Mouse (Mus musculus): ENCODE results near the gene Hnrnpab. TPM values are rescaled to one million over a fixed set of nuclear protein-coding genes. Genes with fewer than 3 reads are reported as not detected.
A peak's percentile ranks its signal among the peaks of the same experiment; 100 is the strongest.
"Not testable (repeated sequence)": the region's sequence is repeated elsewhere in the genome, so short reads cannot be mapped to it uniquely, and the experiment has no call there.

Gene Hnrnpab
- polyA plus RNA-seq, 1 experiment from 2014 or later: 152 TPM

DNA sequence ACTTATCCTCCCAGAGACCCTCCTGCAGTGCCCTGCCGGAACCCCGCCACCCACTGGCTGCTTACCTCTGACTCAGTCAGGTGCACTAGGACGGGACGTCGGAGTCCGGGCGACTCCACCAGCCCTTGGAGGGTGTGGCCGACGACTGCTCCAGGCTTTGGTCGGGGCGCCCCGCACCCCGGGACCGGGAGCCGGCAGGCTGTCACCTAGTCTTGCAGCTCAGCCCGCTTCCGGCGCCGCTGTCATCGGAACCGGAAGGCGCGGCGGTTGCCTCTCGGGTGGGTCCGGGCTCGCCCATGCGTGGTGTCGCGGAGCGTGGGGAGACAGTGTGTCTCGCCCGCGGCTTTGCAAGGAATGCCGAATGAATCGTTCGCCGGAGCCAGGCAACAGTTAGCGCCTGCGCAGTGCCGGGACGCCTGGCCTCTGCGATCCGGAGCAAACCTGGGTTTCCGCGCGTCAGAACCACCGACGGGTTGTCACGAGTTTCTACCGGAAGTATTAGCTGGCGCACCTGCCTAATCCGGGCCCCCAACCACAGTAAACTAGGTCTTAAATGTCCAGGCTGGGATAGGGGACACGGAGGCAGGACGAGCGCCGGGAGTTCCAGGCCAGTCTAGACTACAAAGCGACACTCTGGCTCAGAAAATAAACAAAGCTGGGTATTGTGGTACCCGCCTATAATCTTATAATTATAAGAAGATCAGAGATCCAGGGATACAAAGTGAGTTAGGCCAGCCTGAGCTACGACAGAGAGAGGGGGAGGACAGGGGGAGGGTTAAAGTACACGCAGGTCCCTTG, 29.1 kb upstream of the Hnrnpab start, which contains the start of gene Rmnd5b:
Gene Rmnd5b, minus strand, starts transcription at position 372 of the 798 bp plus-strand sequence.
- DNase-seq (ENCODE audit: low spot score) (peak; percentile 93), ATAC-seq (peak; percentile 83)
- TF ChIP-seq EP300 (IDR thresholded peaks at IDR 0.05) (peak; percentile 55), CTCF (IDR thresholded peaks at IDR 0.05) (peak; percentile 38)
- Histone ChIP-seq H3K9me3 (ENCODE audit: low read length) (no peaks in the 10 kb centered on the region), H3K4me3 (ENCODE audit: low read depth, low read length) (peak within 1 kb of the TSS; percentile 69), H3K4me1 (ENCODE audit: insufficient read depth, low read depth, low read length) (peaks cover 6% of the 10 kb centered on the region), H3K27ac (ENCODE audit: low read length) (peak within 1 kb of the TSS; percentile 91), H3K4me2 (replicated peaks; ENCODE audit: low read depth, low read length) (peak within 1 kb of the TSS; percentile 79), H3K36me3 (ENCODE audit: insufficient read depth, low read length) (no peaks in the 10 kb centered on the region), H3K27me3 (replicated peaks; ENCODE audit: insufficient read depth, low read length) (no peaks in the 10 kb centered on the region), H3K9ac (replicated peaks; ENCODE audit: low read depth) (peak within 1 kb of the TSS; percentile 57)
- under 1% methylated on average over 53 of the region's 61 CpGs for WGBS

DNA sequence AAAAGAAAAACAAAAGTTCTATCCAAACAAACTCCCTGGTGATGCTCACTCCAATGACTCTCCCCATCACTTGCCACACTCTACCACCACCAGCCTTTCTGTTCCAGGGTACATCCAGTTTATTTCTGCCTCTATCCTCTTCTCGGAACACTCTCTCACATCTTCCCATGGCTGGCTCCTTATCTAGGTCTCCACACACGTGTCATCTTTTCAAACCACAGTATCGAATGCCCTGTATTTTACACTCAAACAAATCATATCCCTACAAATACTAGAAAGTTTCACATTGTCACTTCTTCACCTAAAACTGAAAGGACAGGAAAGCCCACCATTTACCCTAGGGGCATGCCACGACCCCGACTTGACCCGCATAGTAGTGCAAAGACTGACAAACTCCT, 28.5 kb upstream of the Hnrnpab start:
- Histone ChIP-seq H3K9me3 (ENCODE audit: low read length) (no peaks in the 10 kb centered on the region), H3K4me2 (replicated peaks; ENCODE audit: low read depth, low read length) (peak overlapping the region; percentile 79), H3K27ac (ENCODE audit: low read length) (peak overlapping the region; percentile 91), H3K4me3 (ENCODE audit: low read depth, low read length) (peak overlapping the region; percentile 69), H3K4me1 (ENCODE audit: insufficient read depth, low read depth, low read length) (peaks cover 6% of the 10 kb centered on the region; the same call in 1 of the 2 replicates), H3K9ac (replicated peaks; ENCODE audit: low read depth) (peak overlapping the region; percentile 57), H3K27me3 (replicated peaks; ENCODE audit: insufficient read depth, low read length) (no peaks in the 10 kb centered on the region), H3K36me3 (ENCODE audit: insufficient read depth, low read length) (no peaks in the 10 kb centered on the region)
- TF ChIP-seq EP300 (IDR thresholded peaks at IDR 0.05) (no peak), CTCF (IDR thresholded peaks at IDR 0.05) (no peak)
- DNase-seq (ENCODE audit: low spot score) (no peak), ATAC-seq (no peak)
- 7% methylated on average over 6 of the region's 6 CpGs for WGBS

DNA sequence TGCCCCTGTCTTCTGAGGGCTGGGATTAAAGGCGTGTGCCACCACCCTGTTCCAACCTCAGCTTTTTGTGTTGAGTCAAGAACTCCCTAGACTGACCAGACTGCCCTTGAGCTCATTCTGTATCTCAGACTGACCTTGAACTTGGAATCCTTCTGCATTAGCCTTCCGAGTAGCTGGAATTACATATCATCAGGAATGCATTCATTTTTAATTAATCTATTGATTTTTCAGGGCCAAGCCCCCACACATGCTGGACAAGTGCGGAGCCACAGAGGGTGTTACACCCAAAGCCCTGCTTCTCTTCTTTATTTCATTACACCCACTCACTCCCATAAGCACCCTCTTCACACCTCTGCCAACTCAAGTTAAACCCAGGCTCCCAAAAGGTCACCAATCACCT, 27.1 kb upstream of the Hnrnpab start:
- whole genome bisulfite sequencing: 85% methylated on average over 3 of the region's 3 CpGs
- no peak for DNase-seq (ENCODE audit: low spot score)
- Histone ChIP-seq H3K36me3 (ENCODE audit: insufficient read depth, low read length) (no peaks in the 10 kb centered on the region), H3K9ac (replicated peaks; ENCODE audit: low read depth) (no peak overlapping the region), H3K4me1 (ENCODE audit: insufficient read depth, low read depth, low read length) (peaks cover 6% of the 10 kb centered on the region; the same call in 1 of the 2 replicates), H3K4me3 (ENCODE audit: low read depth, low read length) (no peak overlapping the region), H3K4me2 (replicated peaks; ENCODE audit: low read depth, low read length) (no peak overlapping the region), H3K9me3 (ENCODE audit: low read length) (no peaks in the 10 kb centered on the region), H3K27ac (ENCODE audit: low read length) (no peak overlapping the region), H3K27me3 (replicated peaks; ENCODE audit: insufficient read depth, low read length) (no peaks in the 10 kb centered on the region)
- TF ChIP-seq EP300 (IDR thresholded peaks at IDR 0.05) (no peak), CTCF (IDR thresholded peaks at IDR 0.05) (no peak)
- ATAC-seq: no peak

DNA sequence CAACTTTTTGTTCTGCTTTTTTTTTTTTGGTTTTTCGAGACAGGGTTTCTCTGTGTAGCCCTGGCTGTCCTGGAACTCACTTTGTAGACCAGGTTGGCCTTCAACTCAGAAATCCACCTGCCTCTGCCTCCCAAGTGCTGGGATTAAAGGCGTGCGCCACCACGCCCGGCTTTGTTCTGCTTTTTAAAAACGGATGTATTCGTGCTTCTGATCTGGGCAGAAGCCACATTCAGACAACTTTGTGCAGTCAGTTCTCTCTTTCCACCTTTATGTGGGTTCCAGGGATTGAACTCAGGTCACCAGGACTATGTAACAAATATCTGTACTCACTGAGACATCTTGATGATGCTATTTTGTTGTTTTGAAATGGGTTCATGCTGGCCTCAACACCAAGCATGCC, 26.6 kb upstream of the Hnrnpab start:
- H3K4me2 ChIP-seq (replicated peaks; ENCODE audit: low read depth, low read length); H3K4me3 ChIP-seq (ENCODE audit: low read depth, low read length); H3K4me1 ChIP-seq (ENCODE audit: insufficient read depth, low read depth, low read length); DNase-seq (ENCODE audit: low spot score); H3K9ac ChIP-seq (replicated peaks; ENCODE audit: low read depth); H3K27me3 ChIP-seq (replicated peaks; ENCODE audit: insufficient read depth, low read length); ATAC-seq; H3K36me3 ChIP-seq (ENCODE audit: insufficient read depth, low read length); H3K9me3 ChIP-seq (ENCODE audit: low read length); H3K27ac ChIP-seq (ENCODE audit: low read length): not testable (repeated sequence)
- 93% methylated on average over 7 of the region's 7 CpGs for WGBS

DNA sequence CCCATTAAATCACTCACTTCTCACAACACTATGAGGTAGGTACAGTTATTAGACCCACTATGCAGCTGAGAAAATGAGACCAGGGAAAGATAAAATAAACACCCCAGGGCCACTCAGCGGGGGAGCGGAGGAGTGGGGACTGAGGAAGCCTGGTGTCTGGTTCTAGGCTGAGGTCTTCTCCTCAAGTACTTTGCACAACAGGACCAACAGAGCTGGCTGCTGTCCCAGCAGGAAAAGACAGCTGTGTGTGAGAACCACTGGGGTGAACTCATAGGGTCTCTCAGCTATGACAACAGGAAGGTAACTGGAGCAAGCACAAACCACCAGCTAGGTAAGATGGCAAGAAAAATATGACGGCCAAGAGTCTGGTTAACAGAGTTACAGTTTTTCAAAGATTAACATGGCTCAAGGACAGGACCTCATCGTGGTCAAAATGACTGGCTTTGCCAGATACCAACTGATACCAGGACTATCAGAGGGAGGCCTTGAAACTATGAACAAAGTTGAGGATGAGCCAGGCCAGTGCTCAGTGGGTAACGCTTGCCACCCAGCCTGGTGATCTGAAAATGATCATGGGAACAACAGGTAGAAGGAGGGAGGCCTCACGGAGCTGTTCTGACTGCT, 25.6 kb upstream of the Hnrnpab start:
- Histone ChIP-seq H3K9ac (replicated peaks; ENCODE audit: low read depth) (no peak overlapping the region), H3K9me3 (ENCODE audit: low read length) (no peaks in the 10 kb centered on the region), H3K4me1 (ENCODE audit: insufficient read depth, low read depth, low read length) (no peaks in the 10 kb centered on the region), H3K27ac (ENCODE audit: low read length) (peak overlapping the region; percentile 57; the same call in 1 of the 2 replicates), H3K36me3 (ENCODE audit: insufficient read depth, low read length) (peaks cover 7% of the 10 kb centered on the region; the same call in 1 of the 2 replicates), H3K27me3 (replicated peaks; ENCODE audit: insufficient read depth, low read length) (no peaks in the 10 kb centered on the region), H3K4me3 (ENCODE audit: low read depth, low read length) (no peak overlapping the region), H3K4me2 (replicated peaks; ENCODE audit: low read depth, low read length) (no peak overlapping the region)
- WGBS: 76% methylated on average over 6 of the region's 6 CpGs
- TF ChIP-seq EP300 (IDR thresholded peaks at IDR 0.05): no peak
- no peak for TF ChIP-seq CTCF (IDR thresholded peaks at IDR 0.05)
- DNase-seq (ENCODE audit: low spot score) (no peak), ATAC-seq (no peak)

DNA sequence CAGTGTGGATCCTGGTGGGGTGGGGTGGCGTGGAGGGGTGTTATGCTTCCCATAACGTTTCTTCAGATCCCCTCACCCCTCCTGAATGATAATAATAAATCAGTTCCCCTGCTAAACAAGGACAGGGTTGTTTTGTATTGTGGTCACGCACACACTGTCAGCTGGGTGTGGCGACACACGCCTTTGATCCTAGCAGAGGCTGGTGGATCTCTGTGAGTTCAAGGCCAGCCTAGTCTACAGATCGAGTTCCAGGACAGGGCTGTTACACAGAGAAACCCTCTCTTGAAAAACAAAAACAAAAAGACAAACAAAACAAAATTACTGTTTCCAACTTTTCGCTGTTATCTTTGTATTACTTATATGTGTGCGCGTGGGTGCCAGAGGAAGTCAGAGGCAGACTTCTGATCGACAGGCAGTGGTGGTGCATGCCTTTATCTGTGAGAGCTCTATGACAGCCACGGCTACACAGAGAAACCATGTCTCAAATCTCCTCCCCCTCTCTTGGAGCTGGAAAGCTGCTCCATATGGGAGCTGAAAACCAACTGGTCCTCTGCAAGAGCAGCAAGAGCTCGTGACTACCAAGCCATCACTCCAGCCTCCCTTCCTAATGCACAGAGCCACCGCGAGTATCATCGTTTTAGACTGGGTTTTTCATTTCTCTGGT, 23.1 kb upstream of the Hnrnpab start:
- H3K4me1 ChIP-seq (ENCODE audit: insufficient read depth, low read depth, low read length): no peaks in the 10 kb centered on the region
- H3K36me3 ChIP-seq (ENCODE audit: insufficient read depth, low read length): peaks cover 22% of the 10 kb centered on the region
- H3K4me3 ChIP-seq (ENCODE audit: low read depth, low read length): no peak overlapping the region
- H3K9ac ChIP-seq (replicated peaks; ENCODE audit: low read depth): no peak overlapping the region
- H3K27me3 ChIP-seq (replicated peaks; ENCODE audit: insufficient read depth, low read length): no peaks in the 10 kb centered on the region
- ATAC-seq: no peak
- DNase-seq (ENCODE audit: low spot score): no peak
- TF ChIP-seq CTCF (IDR thresholded peaks at IDR 0.05): no peak
- TF ChIP-seq EP300 (IDR thresholded peaks at IDR 0.05): no peak
- H3K27ac ChIP-seq (ENCODE audit: low read length): no peak overlapping the region
- WGBS: 76% methylated on average over 15 of the region's 15 CpGs
- no peak overlapping the region for H3K4me2 ChIP-seq (replicated peaks; ENCODE audit: low read depth, low read length)
- H3K9me3 ChIP-seq (ENCODE audit: low read length): no peaks in the 10 kb centered on the region
